Mouse (Mus musculus): ENCODE results near the gene Ipo9.
"Not testable (repeated sequence)": the region's sequence is repeated elsewhere in the genome, so short reads cannot be mapped to it uniquely, and the experiment has no call there.

The Ipo9 gene

DNA sequence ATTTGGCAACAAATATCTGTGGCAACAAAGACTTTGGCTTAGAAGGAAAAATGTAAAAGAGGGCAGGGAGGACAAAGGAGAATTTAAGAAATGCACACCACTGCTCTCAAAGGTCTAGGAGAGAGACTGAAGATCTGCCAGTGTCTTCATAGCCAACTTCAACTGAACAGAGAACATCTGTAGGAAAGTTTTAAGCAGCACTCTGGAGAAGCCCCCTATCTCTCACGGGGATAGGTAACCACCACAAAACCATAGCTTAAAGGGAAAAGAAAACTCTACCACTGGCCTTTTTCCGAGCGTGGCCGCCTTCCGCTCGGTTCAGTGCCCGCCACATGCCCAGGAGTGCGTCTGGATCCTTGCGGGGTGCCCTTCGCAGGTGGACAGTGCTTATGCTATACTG is 3.7 kb downstream of the Ipo9 start:
- DNase-seq: no peak

DNA sequence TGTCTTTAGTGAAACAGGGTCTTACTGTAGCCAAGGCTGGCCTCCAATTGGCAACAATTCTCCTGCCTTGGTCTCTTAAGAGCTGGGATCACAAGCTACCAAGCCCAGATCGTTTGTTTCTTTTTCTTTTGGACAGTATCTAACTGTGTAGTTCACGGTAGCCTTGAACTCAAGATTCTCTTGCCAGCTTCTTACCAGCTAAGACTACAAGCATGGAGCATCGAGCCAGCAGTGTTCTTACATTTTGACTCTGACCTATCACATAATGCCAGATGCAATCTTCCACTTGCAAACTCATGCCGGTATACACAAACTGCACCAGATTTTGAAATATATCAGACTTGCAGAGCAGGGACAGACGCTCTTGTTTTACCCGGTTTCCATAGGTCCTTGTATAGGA is 7.5 kb downstream of the Ipo9 start:
- no peak for DNase-seq

DNA sequence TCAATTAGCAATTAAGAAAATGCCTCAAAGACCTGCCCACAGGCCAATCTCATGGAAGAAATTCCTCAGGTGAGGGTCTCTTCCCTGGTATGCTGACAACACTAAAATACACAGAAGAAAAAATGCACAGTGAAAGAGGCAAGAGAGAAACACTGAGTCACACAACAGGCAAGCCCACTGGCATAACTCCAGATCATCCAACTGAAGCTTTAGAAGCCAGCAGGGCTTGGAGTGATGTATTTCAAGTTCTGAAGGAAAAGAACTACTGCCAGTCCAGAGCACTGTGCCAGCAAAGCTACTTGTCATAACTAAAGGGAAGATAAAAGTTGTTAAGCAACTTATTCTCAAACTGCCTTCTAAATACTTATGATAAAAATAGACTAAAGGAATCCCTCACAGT is 16.3 kb downstream of the Ipo9 start:
- DNase-seq: peak; percentile 38

DNA sequence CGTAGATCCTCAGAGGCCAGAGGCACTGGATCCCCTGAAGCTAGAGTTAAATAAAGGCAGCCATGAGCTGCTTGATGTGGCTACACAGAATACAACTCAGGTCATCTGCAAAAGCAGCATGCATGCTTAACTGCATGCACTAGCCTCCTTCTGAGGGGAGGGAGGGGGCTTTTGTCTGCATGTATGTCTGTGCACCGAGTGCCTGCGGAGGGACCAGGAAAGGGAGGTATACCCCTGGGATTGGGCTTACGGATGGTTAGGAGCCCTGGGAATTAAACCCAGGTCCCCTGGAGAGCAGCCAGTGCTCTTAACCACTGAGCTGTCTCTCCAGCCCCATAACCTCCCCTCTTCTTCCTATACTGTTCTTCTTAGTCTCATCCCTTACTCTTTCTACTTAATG is 18.2 kb downstream of the Ipo9 start:
- DNase-seq: no peak

DNA sequence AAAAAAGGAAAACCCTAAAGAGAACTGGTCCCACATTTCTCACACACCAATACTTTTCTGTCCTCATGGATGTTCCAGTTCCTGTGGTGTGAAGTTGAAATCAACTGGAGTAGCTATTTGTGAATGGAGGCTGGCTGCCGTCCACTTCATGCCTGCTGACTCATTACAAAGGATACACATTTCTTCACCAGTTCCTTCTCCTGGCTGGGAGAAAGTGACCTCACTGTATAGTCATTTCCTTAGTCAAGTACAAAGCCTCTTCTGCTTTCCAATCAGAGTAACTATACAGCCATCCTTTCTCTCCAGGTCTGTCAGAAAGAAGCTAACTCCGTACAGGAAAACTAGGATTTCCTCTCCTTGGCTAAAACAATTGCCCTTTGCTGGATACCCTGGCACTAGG is 19.3 kb downstream of the Ipo9 start:
- DNase-seq: peak; percentile 50

- no peak for DNase-seq
Observed at GRCm38 (mm10) chr1:135408973-135409372, 21.3 kb downstream of the Ipo9 start.

DNA sequence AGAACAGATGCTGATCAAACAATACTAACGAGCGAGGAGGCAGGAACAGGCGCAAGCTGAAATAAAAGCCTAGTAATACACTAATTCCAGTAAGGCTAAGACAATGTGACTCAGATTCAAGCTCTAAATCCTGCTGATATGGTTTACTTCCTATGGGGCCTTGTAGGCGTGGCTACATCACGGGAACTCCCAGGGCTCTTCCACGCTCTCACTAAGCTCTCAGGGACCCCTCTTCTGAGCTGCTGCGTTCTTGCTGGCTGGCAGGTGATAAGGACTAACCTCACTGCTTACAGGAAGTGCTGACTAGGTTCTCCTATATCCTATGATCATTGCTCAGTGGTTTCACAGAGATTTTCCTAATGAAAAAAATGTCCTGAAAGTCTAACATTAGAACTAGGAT is 24.9 kb downstream of the Ipo9 start:
- no peak for DNase-seq

- DNase-seq: no peak
Observed at GRCm38 (mm10) chr1:135401452-135402110, 28.7 kb downstream of the Ipo9 start.

DNA sequence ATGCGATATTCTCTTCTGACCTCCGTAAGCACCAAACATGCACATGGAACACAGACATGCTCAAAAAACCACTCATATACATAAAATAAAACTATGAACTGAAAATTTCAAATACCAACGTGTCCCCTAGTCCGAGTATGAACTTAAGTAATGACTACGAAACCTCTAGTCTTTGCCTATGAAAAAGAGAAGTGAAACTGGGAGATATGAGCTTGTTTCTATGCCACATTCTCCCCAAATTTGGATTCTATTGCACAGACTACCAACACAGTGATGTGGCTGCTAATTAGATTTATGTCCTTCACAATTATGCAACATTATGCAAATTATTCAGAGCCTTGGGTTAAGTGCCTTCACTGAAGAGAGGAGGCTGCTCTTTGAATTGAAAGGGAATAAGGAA is 30.8 kb downstream of the Ipo9 start:
- DNase-seq: no peak

DNA sequence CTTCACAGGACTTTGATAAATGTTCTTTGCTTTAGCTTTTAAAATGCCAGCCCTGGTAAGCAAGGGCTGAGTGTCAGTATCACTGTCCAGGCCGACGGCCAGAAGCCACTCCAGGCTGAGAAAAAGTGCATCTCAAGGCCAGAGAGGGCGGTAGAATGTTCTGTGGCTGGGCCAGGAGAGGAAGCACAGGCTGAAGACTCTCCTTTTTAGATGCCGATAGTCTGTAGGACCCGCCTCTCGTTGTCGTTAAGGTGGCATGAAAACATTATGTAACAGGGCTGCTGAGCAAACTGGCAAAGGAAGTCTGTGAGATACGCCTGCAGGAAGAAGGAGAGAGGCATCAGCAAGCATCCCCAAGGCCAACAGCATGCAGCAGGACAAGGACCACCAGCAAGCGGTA is 45.1 kb downstream of the Ipo9 start:
- DNase-seq: no peak

GRCm38 (mm10) chr1:135384171-135384570 is 46.1 kb downstream of the Ipo9 start:
- DNase-seq: no peak

DNA sequence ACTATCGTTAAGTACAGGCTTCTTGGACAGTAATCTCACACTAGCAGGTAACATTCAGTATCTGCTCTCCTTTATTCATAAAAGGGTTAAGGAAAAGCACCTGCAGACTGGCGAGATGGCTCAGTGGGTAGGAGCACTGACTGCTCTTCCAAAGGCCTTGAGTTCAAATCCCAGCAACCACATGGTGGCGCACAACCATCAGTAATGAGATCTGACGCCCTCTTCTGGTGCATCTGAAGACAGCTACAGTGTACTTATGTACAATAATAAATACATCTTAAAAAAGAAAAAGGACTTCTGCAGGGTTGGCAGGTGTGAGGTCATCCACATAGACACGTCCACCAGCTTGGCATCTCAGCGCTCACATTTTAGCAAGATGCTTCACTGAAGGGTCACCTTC is 48.7 kb downstream of the Ipo9 start:
- not testable (repeated sequence) for DNase-seq

DNA sequence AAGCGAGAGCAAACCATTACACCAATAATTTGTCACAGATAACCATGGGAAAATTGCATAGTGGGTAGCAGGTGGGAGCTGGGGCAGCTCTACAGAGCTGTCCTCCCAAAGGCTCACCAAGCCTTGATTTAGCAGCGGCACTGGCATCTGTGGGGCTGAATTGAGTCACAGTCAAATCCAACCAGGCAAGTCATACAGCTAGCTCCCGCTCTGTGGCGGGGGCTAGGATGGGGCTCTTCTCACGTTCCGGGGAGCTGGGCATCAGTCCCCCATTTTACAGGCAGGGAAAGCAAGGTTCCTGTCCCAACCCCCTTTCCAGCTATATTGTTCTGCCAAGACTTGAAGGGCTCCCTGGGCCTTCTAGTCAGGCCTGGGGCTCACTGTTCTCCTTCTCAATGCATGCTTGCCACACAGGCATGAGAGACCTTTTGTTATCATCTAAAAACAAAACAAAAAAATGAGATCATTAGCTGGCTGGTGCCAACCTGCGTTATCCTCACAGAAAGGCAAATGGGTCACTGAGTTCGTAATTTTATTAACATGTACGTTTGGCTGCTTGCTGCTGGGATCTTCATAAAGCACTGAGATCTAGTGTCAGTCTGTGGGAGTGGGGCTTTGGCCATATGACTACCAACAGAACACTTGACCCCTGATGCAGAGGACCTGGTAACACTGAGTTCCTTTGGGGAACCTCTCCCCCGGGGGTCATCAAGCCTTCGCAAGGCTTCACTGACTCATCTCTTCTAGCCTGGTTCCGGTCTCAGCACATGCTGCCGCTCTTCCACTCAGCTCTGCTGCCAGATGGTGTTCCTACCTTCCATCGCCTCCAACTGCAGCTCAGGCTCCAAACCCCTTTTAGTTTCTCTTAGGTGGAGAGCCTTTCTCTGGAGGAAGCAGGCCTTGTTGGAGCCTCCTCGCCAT is 50.0 kb downstream of the Ipo9 start:
- DNase-seq: peak; percentile 82

GRCm38 (mm10) chr1:135379048-135379447 is 51.3 kb downstream of the Ipo9 start:
- DNase-seq: no peak

DNA sequence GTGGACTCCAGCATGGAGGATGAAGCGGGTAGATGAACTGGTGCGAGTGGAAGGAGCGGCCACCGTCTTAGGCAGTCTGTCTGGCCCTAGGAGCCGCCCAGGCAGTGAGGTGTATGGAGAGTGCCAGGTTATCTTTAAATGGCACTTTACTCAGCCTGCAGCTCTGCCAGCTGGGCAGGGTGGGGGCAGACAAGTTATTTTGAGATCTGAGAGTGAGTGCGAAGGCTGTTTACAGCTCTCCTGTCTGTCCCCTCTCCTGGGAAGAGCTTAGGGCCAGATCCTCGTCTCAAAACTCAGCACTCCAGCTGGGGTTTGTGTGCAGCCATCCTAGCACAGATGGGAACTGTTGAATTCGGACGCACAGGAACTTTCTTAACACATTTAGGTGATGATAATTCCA is 51.7 kb downstream of the Ipo9 start:
- DNase-seq: peak; percentile 68

GRCm38 (mm10) chr1:135374868-135375581 is 55.3 kb downstream of the Ipo9 start, which contains the start of gene Shisa4:
Shisa4 (minus strand) TSS chr1:135375237.
- peak; percentile 91 for DNase-seq

GRCm38 (mm10) chr1:135374175-135374867 is 56.0 kb downstream of the Ipo9 start:
- no peak for DNase-seq

GRCm38 (mm10) chr1:135373171-135373677 is 57.1 kb downstream of the Ipo9 start:
- DNase-seq: no peak

- DNase-seq: no peak
Observed at GRCm38 (mm10) chr1:135369415-135369814, 60.9 kb downstream of the Ipo9 start.

DNA sequence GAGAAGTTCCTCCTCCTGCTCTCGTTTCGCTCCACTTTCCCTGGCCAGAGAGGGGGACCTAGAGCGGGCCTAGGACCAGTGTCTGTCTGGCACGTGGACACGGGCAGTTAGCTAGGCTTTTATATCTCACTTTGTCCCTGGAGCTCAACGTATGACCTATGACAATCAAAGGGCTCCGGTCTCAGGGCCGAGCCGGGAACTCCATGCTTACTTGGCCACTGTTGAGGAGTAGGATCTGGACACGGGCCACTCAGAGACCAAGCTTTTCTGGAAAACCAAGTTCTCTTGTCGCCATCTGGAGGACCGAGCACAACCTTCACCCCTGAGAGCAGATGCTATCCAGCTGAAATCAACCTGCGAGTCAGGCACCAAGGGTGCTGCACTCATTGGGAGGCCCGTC is 61.3 kb downstream of the Ipo9 start:
- DNase-seq: no peak

DNA sequence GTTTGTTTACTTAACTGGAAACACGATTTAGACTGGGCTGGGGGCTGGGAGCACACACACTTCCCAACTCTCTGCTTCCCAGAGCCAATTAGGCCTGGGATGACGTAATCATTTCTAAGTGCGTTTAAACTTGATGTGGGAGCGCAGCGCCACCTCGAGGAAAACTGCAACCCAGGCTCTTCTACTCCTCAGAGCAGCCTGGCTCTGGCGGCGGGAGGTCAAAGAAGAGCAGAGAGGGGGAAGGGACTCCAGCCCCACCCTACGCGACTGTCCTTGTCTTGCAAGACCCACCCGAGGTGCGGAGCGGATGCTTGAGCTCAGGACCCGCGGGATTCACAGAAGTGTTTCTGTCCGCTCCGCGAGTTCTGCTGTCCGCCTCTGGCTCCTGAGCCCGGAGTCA is 62.1 kb downstream of the Ipo9 start:
- peak; percentile 89 for DNase-seq

GRCm38 (mm10) chr1:135367595-135367994 is 62.7 kb downstream of the Ipo9 start:
- no peak for DNase-seq

DNA sequence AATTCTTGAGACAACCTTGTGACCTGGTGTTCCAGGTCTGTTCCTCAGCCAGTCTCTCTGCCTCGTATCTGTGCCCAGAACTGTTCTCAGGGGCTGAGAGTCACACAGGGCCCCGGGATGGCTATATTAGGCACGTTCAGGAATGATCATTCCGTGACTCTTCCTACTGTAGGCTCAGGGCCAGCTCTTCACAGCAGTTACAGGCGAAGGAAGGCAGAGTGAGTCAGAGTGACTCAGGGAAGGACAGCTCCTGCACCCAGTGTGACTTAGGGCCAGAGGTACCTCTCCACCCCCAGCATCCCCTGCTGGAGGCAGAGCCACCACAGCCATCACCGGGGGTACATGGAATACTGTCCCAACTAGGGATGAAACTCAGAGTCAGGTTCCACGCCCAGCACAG is 63.3 kb downstream of the Ipo9 start:
- no peak for DNase-seq
